Mouse (Mus musculus): ENCODE results near the gene Prpf19. TPM values are rescaled to one million over a fixed set of nuclear protein-coding genes. Genes with fewer than 3 reads are reported as not detected.
A peak's percentile ranks its signal among the peaks of the same experiment; 100 is the strongest.

Gene Prpf19
- polyA plus RNA-seq, 1 experiment from 2014 or later, result 22.4 TPM

GRCm38 (mm10) chr19:10948416-10948815, 53.4 kb downstream of the Prpf19 start:
- H3K36me3 ChIP-seq (ENCODE audit: insufficient read depth, low read length), result peaks cover 5% of the 10 kb centered on the region; the same call in 1 of the 2 replicates
- no peak for ATAC-seq

GRCm38 (mm10) chr19:10949112-10949511, 54.1 kb downstream of the Prpf19 start, which contains the start of gene Ccdc86:
Gene Ccdc86 (minus strand): TSS chr19:10949266.
- no peaks in the 10 kb centered on the region for H3K27me3 ChIP-seq (replicated peaks; ENCODE audit: insufficient read depth, low read length)
- TF ChIP-seq CTCF (IDR thresholded peaks at IDR 0.05) (no peak), EP300 (IDR thresholded peaks at IDR 0.05) (no peak)
- peak within 1 kb of the TSS; percentile 72 for H3K9ac ChIP-seq (replicated peaks; ENCODE audit: low read depth)
- peaks cover 9% of the 10 kb centered on the region for H3K4me1 ChIP-seq (ENCODE audit: insufficient read depth, low read depth, low read length)
- ATAC-seq (peak; percentile 97), DNase-seq (ENCODE audit: low spot score) (peak; percentile 100)
- no peaks in the 10 kb centered on the region for H3K9me3 ChIP-seq (ENCODE audit: low read length)
- WGBS, result under 1% methylated on average over 30 of the region's 30 CpGs
- H3K36me3 ChIP-seq (ENCODE audit: insufficient read depth, low read length), result peaks cover 5% of the 10 kb centered on the region; the same call in 1 of the 2 replicates
- peak within 1 kb of the TSS; percentile 35 for H3K27ac ChIP-seq (ENCODE audit: low read length)
- H3K4me2 ChIP-seq (replicated peaks; ENCODE audit: low read depth, low read length), result peak within 1 kb of the TSS; percentile 84
- H3K4me3 ChIP-seq (ENCODE audit: low read depth, low read length), result peak within 1 kb of the TSS; percentile 60

More at GRCm38 (mm10) chr19:10948416-10948815, 53.4 kb downstream of the Prpf19 start:
- H3K27me3 ChIP-seq (replicated peaks; ENCODE audit: insufficient read depth, low read length), result no peaks in the 10 kb centered on the region
- TF ChIP-seq EP300 (IDR thresholded peaks at IDR 0.05), result no peak
- TF ChIP-seq CTCF (IDR thresholded peaks at IDR 0.05), result no peak
- H3K27ac ChIP-seq (ENCODE audit: low read length), result peak overlapping the region; percentile 35; the same call in 1 of the 2 replicates
- H3K4me1 ChIP-seq (ENCODE audit: insufficient read depth, low read depth, low read length), result peaks cover 9% of the 10 kb centered on the region
- peak overlapping the region; percentile 60 for H3K4me3 ChIP-seq (ENCODE audit: low read depth, low read length)
- H3K9me3 ChIP-seq (ENCODE audit: low read length), result no peaks in the 10 kb centered on the region
- peak overlapping the region; percentile 72 for H3K9ac ChIP-seq (replicated peaks; ENCODE audit: low read depth)
- DNase-seq (ENCODE audit: low spot score), result no peak
- peak overlapping the region; percentile 84 for H3K4me2 ChIP-seq (replicated peaks; ENCODE audit: low read depth, low read length)
- WGBS, result under 1% methylated on average over 20 of the region's 20 CpGs

GRCm38 (mm10) chr19:10949558-10949957, 54.5 kb downstream of the Prpf19 start:
- H3K36me3 ChIP-seq (ENCODE audit: insufficient read depth, low read length), result peaks cover 5% of the 10 kb centered on the region; the same call in 1 of the 2 replicates
- no peak for TF ChIP-seq CTCF (IDR thresholded peaks at IDR 0.05)
- no peak for TF ChIP-seq EP300 (IDR thresholded peaks at IDR 0.05)
- ATAC-seq, result no peak
- H3K4me2 ChIP-seq (replicated peaks; ENCODE audit: low read depth, low read length), result peak overlapping the region; percentile 84
- H3K9ac ChIP-seq (replicated peaks; ENCODE audit: low read depth), result no peak overlapping the region; the same call in 1 of the 2 replicates
- no peak for DNase-seq (ENCODE audit: low spot score)
- WGBS, result 30% methylated on average over 9 of the region's 9 CpGs
- peak overlapping the region; percentile 60 for H3K4me3 ChIP-seq (ENCODE audit: low read depth, low read length)
- H3K27ac ChIP-seq (ENCODE audit: low read length), result no peak overlapping the region; the same call in 1 of the 2 replicates
- H3K4me1 ChIP-seq (ENCODE audit: insufficient read depth, low read depth, low read length), result peaks cover 9% of the 10 kb centered on the region
- H3K27me3 ChIP-seq (replicated peaks; ENCODE audit: insufficient read depth, low read length), result no peaks in the 10 kb centered on the region
- H3K9me3 ChIP-seq (ENCODE audit: low read length), result no peaks in the 10 kb centered on the region

- Histone ChIP-seq H3K36me3 (ENCODE audit: insufficient read depth, low read length) (no peaks in the 10 kb centered on the region), H3K9me3 (ENCODE audit: low read length) (no peaks in the 10 kb centered on the region), H3K27me3 (replicated peaks; ENCODE audit: insufficient read depth, low read length) (no peaks in the 10 kb centered on the region), H3K4me1 (ENCODE audit: insufficient read depth, low read depth, low read length) (peaks cover 9% of the 10 kb centered on the region), H3K9ac (replicated peaks; ENCODE audit: low read depth) (no peak overlapping the region), H3K27ac (ENCODE audit: low read length) (peak overlapping the region; percentile 51), H3K4me3 (ENCODE audit: low read depth, low read length) (no peak overlapping the region), H3K4me2 (replicated peaks; ENCODE audit: low read depth, low read length) (no peak overlapping the region)
- peak; percentile 40 for ATAC-seq
- TF ChIP-seq EP300 (IDR thresholded peaks at IDR 0.05) (no peak), CTCF (IDR thresholded peaks at IDR 0.05) (no peak)
- peak; percentile 57 for DNase-seq (ENCODE audit: low spot score)
- 42% methylated on average over 11 of the region's 11 CpGs for WGBS
Measured at GRCm38 (mm10) chr19:10952021-10952939, 57.2 kb downstream of the Prpf19 start.

Other genes starting within 250 kb of the Prpf19 start
- not detected in 2 replicates for gene Pga5, start 217.2 kb upstream of the Prpf19 start, polyA plus RNA-seq (2015; fragmentation: Nextera tagmentation; extraction: Ambion mirVana)
- gene Vps37c, start 206.5 kb upstream of the Prpf19 start, polyA plus RNA-seq (2015; fragmentation: Nextera tagmentation; extraction: Ambion mirVana), result 23.4 and 25.2 TPM in 2 replicates
- 0.48 and 0.68 TPM in 2 replicates for gene Cd5, start 156.2 kb upstream of the Prpf19 start, polyA plus RNA-seq (2015; fragmentation: Nextera tagmentation; extraction: Ambion mirVana)
- not detected in 2 replicates for gene Cd6, start 65.2 kb upstream of the Prpf19 start, polyA plus RNA-seq (2015; fragmentation: Nextera tagmentation; extraction: Ambion mirVana)
- gene Slc15a3, start 55.5 kb upstream of the Prpf19 start, polyA plus RNA-seq (2015; fragmentation: Nextera tagmentation; extraction: Ambion mirVana), result 3.0 and 3.7 TPM in 2 replicates
- 15.1 and 18.9 TPM in 2 replicates for gene Tmem132a, start 25.3 kb upstream of the Prpf19 start, polyA plus RNA-seq (2015; fragmentation: Nextera tagmentation; extraction: Ambion mirVana)
- gene Tmem109, start 13.2 kb upstream of the Prpf19 start, polyA plus RNA-seq (2015; fragmentation: Nextera tagmentation; extraction: Ambion mirVana), result 143 and 155 TPM in 2 replicates
- not detected in 2 replicates for gene Zp1, start 25.4 kb downstream of the Prpf19 start, polyA plus RNA-seq (2015; fragmentation: Nextera tagmentation; extraction: Ambion mirVana)
- gene Ptgdr2, start 41.9 kb downstream of the Prpf19 start, polyA plus RNA-seq (2015; fragmentation: Nextera tagmentation; extraction: Ambion mirVana), result 0.36 and 0.45 TPM in 2 replicates
- 13.5 and 14.7 TPM in 2 replicates for gene Ccdc86, start 54.0 kb downstream of the Prpf19 start, polyA plus RNA-seq (2015; fragmentation: Nextera tagmentation; extraction: Ambion mirVana)
- not detected in 2 replicates for gene Ms4a10, start 79.4 kb downstream of the Prpf19 start, polyA plus RNA-seq (2015; fragmentation: Nextera tagmentation; extraction: Ambion mirVana)
- gene Ms4a15, start 98.0 kb downstream of the Prpf19 start, polyA plus RNA-seq (2015; fragmentation: Nextera tagmentation; extraction: Ambion mirVana), result 0.15 and 0.37 TPM in 2 replicates
- gene Ms4a18, start 122.8 kb downstream of the Prpf19 start, polyA plus RNA-seq (2015; fragmentation: Nextera tagmentation; extraction: Ambion mirVana), result not detected in 2 replicates
- 3.3 and 4.5 TPM in 2 replicates for gene Ms4a8a, start 185.9 kb downstream of the Prpf19 start, polyA plus RNA-seq (2015; fragmentation: Nextera tagmentation; extraction: Ambion mirVana)
- gene 1700017D01Rik, start 235.6 kb downstream of the Prpf19 start, polyA plus RNA-seq (2015; fragmentation: Nextera tagmentation; extraction: Ambion mirVana), result not detected in 2 replicates